Mouse (Mus musculus): ENCODE data around the gene Cnmd. TPM values are rescaled to one million over a fixed set of nuclear protein-coding genes. Genes with fewer than 3 reads are reported as not detected.

Cnmd gene
- not detected in 2 replicates for polyA plus RNA-seq (2014; fragmentation: Nextera tagmentation; extraction: Ambion mirVana)

- Histone ChIP-seq H3K4me3 (ENCODE audit: low read depth, low read length) (peak within 1 kb of the TSS; percentile 13), H3K36me3 (ENCODE audit: control insufficient read depth, insufficient read depth, low read length) (no peaks in the 10 kb centered on the region), H3K4me2 (ENCODE audit: low read length) (peak within 1 kb of the TSS; percentile 47), H3K4me1 (replicated peaks; ENCODE audit: control insufficient read depth, insufficient read depth, low read length) (no peaks in the 10 kb centered on the region), H3K27me3 (replicated peaks; ENCODE audit: control insufficient read depth, insufficient read depth, low read length) (no peaks in the 10 kb centered on the region), H3K27ac (ENCODE audit: low read depth) (no peak within 1 kb of the TSS), H3K9ac (ENCODE audit: low read length) (no peak within 1 kb of the TSS), H3K9me3 (ENCODE audit: control insufficient read depth, low read length) (no peaks in the 10 kb centered on the region)
- ATAC-seq (replicated peaks; ENCODE audit: low FRiP score, low TSS enrichment, low read depth) (no peak), DNase-seq (ENCODE audit: low spot score) (no peak)
- 69% methylated on average over 4 of the region's 4 CpGs for WGBS
Observed at GRCm38 (mm10) chr14:79662001-79662400, at the start of gene Cnmd. Gene Cnmd (minus strand): TSS chr14:79662170.

- ATAC-seq (replicated peaks; ENCODE audit: low FRiP score, low TSS enrichment, low read depth) (no peak), DNase-seq (ENCODE audit: low spot score) (no peak)
- Histone ChIP-seq H3K4me1 (replicated peaks; ENCODE audit: control insufficient read depth, insufficient read depth, low read length) (no peaks in the 10 kb centered on the region), H3K4me2 (ENCODE audit: low read length) (no peak overlapping the region), H3K9me3 (ENCODE audit: control insufficient read depth, low read length) (no peaks in the 10 kb centered on the region), H3K36me3 (ENCODE audit: control insufficient read depth, insufficient read depth, low read length) (no peaks in the 10 kb centered on the region), H3K4me3 (ENCODE audit: low read depth, low read length) (no peak overlapping the region), H3K27me3 (replicated peaks; ENCODE audit: control insufficient read depth, insufficient read depth, low read length) (no peaks in the 10 kb centered on the region), H3K27ac (ENCODE audit: low read depth) (no peak overlapping the region), H3K9ac (ENCODE audit: low read length) (no peak overlapping the region)
- WGBS: 86% methylated on average over 4 of the region's 4 CpGs
Observed at GRCm38 (mm10) chr14:79711301-79711700, 49.3 kb upstream of the Cnmd start.

GRCm38 (mm10) chr14:79703523-79704172 lies 41.7 kb upstream of the Cnmd start:
- no peak for ATAC-seq (replicated peaks; ENCODE audit: low FRiP score, low TSS enrichment, low read depth)
- Histone ChIP-seq H3K9ac (ENCODE audit: low read length) (no peak overlapping the region), H3K4me2 (ENCODE audit: low read length) (no peak overlapping the region), H3K4me1 (replicated peaks; ENCODE audit: control insufficient read depth, insufficient read depth, low read length) (no peaks in the 10 kb centered on the region), H3K27me3 (replicated peaks; ENCODE audit: control insufficient read depth, insufficient read depth, low read length) (no peaks in the 10 kb centered on the region), H3K36me3 (ENCODE audit: control insufficient read depth, insufficient read depth, low read length) (no peaks in the 10 kb centered on the region), H3K27ac (ENCODE audit: low read depth) (no peak overlapping the region), H3K9me3 (ENCODE audit: control insufficient read depth, low read length) (no peaks in the 10 kb centered on the region), H3K4me3 (ENCODE audit: low read depth, low read length) (no peak overlapping the region)
- no peak for DNase-seq (ENCODE audit: low spot score)
- WGBS: 60% methylated on average over 22 of the region's 22 CpGs

GRCm38 (mm10) chr14:79701606-79702005 lies 39.6 kb upstream of the Cnmd start:
- Histone ChIP-seq H3K27ac (ENCODE audit: low read depth) (no peak overlapping the region), H3K27me3 (replicated peaks; ENCODE audit: control insufficient read depth, insufficient read depth, low read length) (no peaks in the 10 kb centered on the region), H3K4me2 (ENCODE audit: low read length) (no peak overlapping the region), H3K4me1 (replicated peaks; ENCODE audit: control insufficient read depth, insufficient read depth, low read length) (no peaks in the 10 kb centered on the region), H3K9ac (ENCODE audit: low read length) (no peak overlapping the region), H3K36me3 (ENCODE audit: control insufficient read depth, insufficient read depth, low read length) (no peaks in the 10 kb centered on the region), H3K9me3 (ENCODE audit: control insufficient read depth, low read length) (no peaks in the 10 kb centered on the region), H3K4me3 (ENCODE audit: low read depth, low read length) (no peak overlapping the region)
- 42% methylated on average over 5 of the region's 5 CpGs for WGBS
- no peak for DNase-seq (ENCODE audit: low spot score)
- no peak for ATAC-seq (replicated peaks; ENCODE audit: low FRiP score, low TSS enrichment, low read depth)

GRCm38 (mm10) chr14:79701054-79701453 lies 39.1 kb upstream of the Cnmd start:
- no peak overlapping the region for H3K4me3 ChIP-seq (ENCODE audit: low read depth, low read length)
- H3K9me3 ChIP-seq (ENCODE audit: control insufficient read depth, low read length): no peaks in the 10 kb centered on the region
- WGBS: 51% methylated on average over 7 of the region's 7 CpGs
- H3K27ac ChIP-seq (ENCODE audit: low read depth): no peak overlapping the region
- no peaks in the 10 kb centered on the region for H3K27me3 ChIP-seq (replicated peaks; ENCODE audit: control insufficient read depth, insufficient read depth, low read length)
- ATAC-seq (replicated peaks; ENCODE audit: low FRiP score, low TSS enrichment, low read depth) (no peak), DNase-seq (ENCODE audit: low spot score) (no peak)
- H3K4me2 ChIP-seq (ENCODE audit: low read length): no peak overlapping the region
- no peak overlapping the region for H3K9ac ChIP-seq (ENCODE audit: low read length)
- no peaks in the 10 kb centered on the region for H3K36me3 ChIP-seq (ENCODE audit: control insufficient read depth, insufficient read depth, low read length)
- H3K4me1 ChIP-seq (replicated peaks; ENCODE audit: control insufficient read depth, insufficient read depth, low read length): no peaks in the 10 kb centered on the region

GRCm38 (mm10) chr14:79699381-79699780 lies 37.4 kb upstream of the Cnmd start:
- no peak for DNase-seq (ENCODE audit: low spot score)
- no peak overlapping the region for H3K9ac ChIP-seq (ENCODE audit: low read length)
- WGBS: 63% methylated on average over 6 of the region's 6 CpGs
- no peaks in the 10 kb centered on the region for H3K36me3 ChIP-seq (ENCODE audit: control insufficient read depth, insufficient read depth, low read length)
- no peaks in the 10 kb centered on the region for H3K27me3 ChIP-seq (replicated peaks; ENCODE audit: control insufficient read depth, insufficient read depth, low read length)
- no peak overlapping the region for H3K4me3 ChIP-seq (ENCODE audit: low read depth, low read length)
- no peaks in the 10 kb centered on the region for H3K4me1 ChIP-seq (replicated peaks; ENCODE audit: control insufficient read depth, insufficient read depth, low read length)
- H3K9me3 ChIP-seq (ENCODE audit: control insufficient read depth, low read length): no peaks in the 10 kb centered on the region
- no peak overlapping the region for H3K27ac ChIP-seq (ENCODE audit: low read depth)
- H3K4me2 ChIP-seq (ENCODE audit: low read length): no peak overlapping the region
- no peak for ATAC-seq (replicated peaks; ENCODE audit: low FRiP score, low TSS enrichment, low read depth)

GRCm38 (mm10) chr14:79690068-79690844 lies 28.3 kb upstream of the Cnmd start:
- 90% methylated on average over 7 of the region's 7 CpGs for WGBS
- Histone ChIP-seq H3K27me3 (replicated peaks; ENCODE audit: control insufficient read depth, insufficient read depth, low read length) (no peaks in the 10 kb centered on the region), H3K9ac (ENCODE audit: low read length) (no peak overlapping the region), H3K9me3 (ENCODE audit: control insufficient read depth, low read length) (no peaks in the 10 kb centered on the region), H3K4me1 (replicated peaks; ENCODE audit: control insufficient read depth, insufficient read depth, low read length) (no peaks in the 10 kb centered on the region), H3K27ac (ENCODE audit: low read depth) (no peak overlapping the region), H3K4me2 (ENCODE audit: low read length) (no peak overlapping the region), H3K36me3 (ENCODE audit: control insufficient read depth, insufficient read depth, low read length) (no peaks in the 10 kb centered on the region), H3K4me3 (ENCODE audit: low read depth, low read length) (no peak overlapping the region)
- no peak for ATAC-seq (replicated peaks; ENCODE audit: low FRiP score, low TSS enrichment, low read depth)
- no peak for DNase-seq (ENCODE audit: low spot score)

- no peaks in the 10 kb centered on the region for H3K9me3 ChIP-seq (ENCODE audit: control insufficient read depth, low read length)
- no peaks in the 10 kb centered on the region for H3K27me3 ChIP-seq (replicated peaks; ENCODE audit: control insufficient read depth, insufficient read depth, low read length)
- no peak overlapping the region for H3K4me3 ChIP-seq (ENCODE audit: low read depth, low read length)
- no peaks in the 10 kb centered on the region for H3K36me3 ChIP-seq (ENCODE audit: control insufficient read depth, insufficient read depth, low read length)
- H3K4me2 ChIP-seq (ENCODE audit: low read length): no peak overlapping the region
- WGBS: 67% methylated on average over 5 of the region's 5 CpGs
- DNase-seq (ENCODE audit: low spot score): no peak
- ATAC-seq (replicated peaks; ENCODE audit: low FRiP score, low TSS enrichment, low read depth): no peak
- H3K9ac ChIP-seq (ENCODE audit: low read length): no peak overlapping the region
- H3K4me1 ChIP-seq (replicated peaks; ENCODE audit: control insufficient read depth, insufficient read depth, low read length): no peaks in the 10 kb centered on the region
- no peak overlapping the region for H3K27ac ChIP-seq (ENCODE audit: low read depth)
Observed at GRCm38 (mm10) chr14:79680652-79681051, 18.7 kb upstream of the Cnmd start.
